Mouse (Mus musculus) CH12.LX (cell line): Measurements from ENCODE around the gene Tfap4.

ENCODE experiments used
- CHD1 ChIP-seq: IDR thresholded peaks from 2 replicates; pipeline ENCODE4 v1.6.1; 2012; ENCODE audit warnings: low read depth, low read length, improper control_type of control experiment, inconsistent platforms
- CHD2 ChIP-seq: IDR thresholded peaks from 2 replicates; pipeline ENCODE4 v1.6.1; 2011; ENCODE audit warnings: low read length, improper control_type of control experiment
- CTCF ChIP-seq, 2 experiments: IDR thresholded peaks in 1 of 2; conservative IDR thresholded peaks in 1 of 2; 2 replicates each; pipeline ENCODE4 v1.5.1; 2011 to 2012; ENCODE audit warnings: low read depth in 2 of 2, low read length in 2 of 2, improper control_type of control experiment in 1 of 2, inconsistent platforms in 1 of 2, mild to moderate bottlenecking in 1 of 2, moderate library complexity in 1 of 2
- E2F4 ChIP-seq: IDR thresholded peaks from 2 replicates; pipeline ENCODE4 v1.6.1; 2011; ENCODE audit warnings: low read depth, low read length, improper control_type of control experiment; ENCODE audit not compliant: insufficient replicate concordance
- EP300 ChIP-seq: IDR thresholded peaks from 2 replicates; pipeline ENCODE4 v1.6.1; 2011; ENCODE audit warnings: low read length, improper control_type of control experiment
- MAFK ChIP-seq: IDR thresholded peaks from 2 replicates; pipeline ENCODE4 v1.6.1; 2011; ENCODE audit warnings: low read length, improper control_type of control experiment; ENCODE audit not compliant: insufficient replicate concordance
- MAZ ChIP-seq: IDR thresholded peaks from 2 replicates; pipeline ENCODE4 v1.6.1; 2012; ENCODE audit warnings: low read depth, mild to moderate bottlenecking, inconsistent platforms, low read length, improper control_type of control experiment, moderate library complexity
- POLR2A ChIP-seq: IDR thresholded peaks from 2 replicates; pipeline ENCODE4 v1.6.1; 2011; ENCODE audit warnings: low read depth, mild to moderate bottlenecking, improper control_type of control experiment, low read length
- RCOR1 ChIP-seq: conservative IDR thresholded peaks from 2 replicates; pipeline ENCODE4 v1.6.1; 2012; ENCODE audit warnings: low read depth, mild to moderate bottlenecking, inconsistent platforms, low read length, improper control_type of control experiment
- SMC3 ChIP-seq: IDR thresholded peaks from 2 replicates; pipeline ENCODE4 v1.6.1; 2011; ENCODE audit warnings: low read depth, low read length, improper control_type of control experiment
- ZKSCAN1 ChIP-seq: IDR thresholded peaks from 2 replicates; pipeline ENCODE4 v1.6.1; 2012; ENCODE audit warnings: low read depth, inconsistent platforms, low read length, improper control_type of control experiment, borderline replicate concordance
- ZMIZ1 ChIP-seq: IDR thresholded peaks from 2 replicates; pipeline ENCODE4 v1.6.1; 2012; ENCODE audit warnings: low read depth, mild to moderate bottlenecking, inconsistent platforms, low read length, improper control_type of control experiment
- ZNF384 ChIP-seq: IDR thresholded peaks from 2 replicates; pipeline ENCODE4 v1.6.1; 2012; ENCODE audit warnings: low read depth, low read length, improper control_type of control experiment, inconsistent platforms

DNA sequence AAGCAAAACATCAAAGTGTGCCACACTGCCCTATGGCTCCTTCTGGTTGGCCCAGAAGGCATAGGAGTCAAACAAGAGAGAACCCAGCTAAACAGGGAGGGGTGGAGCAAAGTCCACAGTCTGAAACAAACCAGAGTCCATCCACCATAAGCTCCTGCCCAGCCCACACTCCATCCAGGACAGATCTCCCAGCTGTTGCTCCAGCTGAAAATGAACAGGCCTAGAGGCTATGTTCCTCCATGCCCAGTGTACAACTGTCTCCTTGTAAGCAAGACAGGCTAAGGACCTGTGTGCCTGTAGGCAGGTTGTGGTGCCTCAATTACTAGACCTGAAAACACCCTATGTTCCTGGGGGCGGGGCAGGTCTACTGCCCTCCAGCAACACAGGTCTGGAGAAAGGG lies 2.6 kb downstream of the Tfap4 start:
- no peak for TF ChIP-seq SMC3
- TF ChIP-seq CHD1 = no peak
- no peak for TF ChIP-seq MAFK
- no peak for TF ChIP-seq ZKSCAN1
- no peak for TF ChIP-seq RCOR1
- TF ChIP-seq POLR2A = no peak
- no peak for TF ChIP-seq CTCF (conservative IDR thresholded peaks at IDR 0.05 in 1 of 2, IDR thresholded peaks at IDR 0.05 in 1 of 2; ENCODE audit: low read depth in 2 of 2, low read length in 2 of 2)
- TF ChIP-seq EP300 = no peak
- no peak for TF ChIP-seq ZNF384
- no peak for TF ChIP-seq E2F4
- no peak for TF ChIP-seq ZMIZ1
- no peak for TF ChIP-seq CHD2
- no peak for TF ChIP-seq MAZ
